Mouse (Mus musculus): ENCODE results near the gene Ppm1g. TPM values are rescaled to one million over a fixed set of nuclear protein-coding genes. Genes with fewer than 3 reads are reported as not detected.

Ppm1g gene
- polyA plus RNA-seq (2017; shearing (Covaris generic)): 57.5 TPM

GRCm38 (mm10) chr5:31220448-31221303, at the start of gene Ppm1g:
Gene Ppm1g (minus strand): TSS chr5:31220687.

DNA sequence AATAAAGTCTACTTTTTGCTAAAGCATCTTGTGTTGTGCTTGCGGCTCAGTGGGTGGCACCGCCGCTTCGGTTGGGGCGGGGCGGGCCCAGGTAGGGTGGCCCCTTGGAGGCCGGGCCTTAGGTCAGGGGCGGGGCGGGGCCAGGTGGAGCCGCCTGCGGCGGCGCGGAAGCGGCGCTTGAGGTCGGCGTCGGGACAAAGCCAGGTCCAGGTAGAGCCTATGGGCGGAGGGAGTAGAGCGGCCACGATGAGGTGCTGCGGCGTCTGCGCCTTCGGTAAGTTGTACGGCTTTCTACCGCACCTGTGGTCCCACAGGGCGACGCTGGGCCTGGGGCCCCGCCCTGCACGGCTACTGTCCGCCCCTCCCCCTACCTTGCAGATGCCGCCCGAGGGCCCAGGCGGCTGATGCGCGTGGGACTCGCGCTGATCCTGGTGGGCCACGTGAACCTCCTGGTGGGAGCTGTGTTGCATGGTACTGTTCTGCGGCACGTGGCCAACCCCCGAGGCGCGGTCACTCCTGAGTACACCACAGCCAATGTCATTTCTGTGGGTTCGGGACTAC, 31.1 kb upstream of the Ppm1g start, which contains the start of gene Krtcap3:
Krtcap3 (plus strand) TSS at position 151 of the 561 bp plus-strand sequence.

GRCm38 (mm10) chr5:31240637-31241521, 20.4 kb upstream of the Ppm1g start, which contains the start of the genes Nrbp1 and Gm9970:
Gene Nrbp1 (plus strand): TSS chr5:31240864.
Gene Gm9970 (minus strand): TSS chr5:31241232.

DNA sequence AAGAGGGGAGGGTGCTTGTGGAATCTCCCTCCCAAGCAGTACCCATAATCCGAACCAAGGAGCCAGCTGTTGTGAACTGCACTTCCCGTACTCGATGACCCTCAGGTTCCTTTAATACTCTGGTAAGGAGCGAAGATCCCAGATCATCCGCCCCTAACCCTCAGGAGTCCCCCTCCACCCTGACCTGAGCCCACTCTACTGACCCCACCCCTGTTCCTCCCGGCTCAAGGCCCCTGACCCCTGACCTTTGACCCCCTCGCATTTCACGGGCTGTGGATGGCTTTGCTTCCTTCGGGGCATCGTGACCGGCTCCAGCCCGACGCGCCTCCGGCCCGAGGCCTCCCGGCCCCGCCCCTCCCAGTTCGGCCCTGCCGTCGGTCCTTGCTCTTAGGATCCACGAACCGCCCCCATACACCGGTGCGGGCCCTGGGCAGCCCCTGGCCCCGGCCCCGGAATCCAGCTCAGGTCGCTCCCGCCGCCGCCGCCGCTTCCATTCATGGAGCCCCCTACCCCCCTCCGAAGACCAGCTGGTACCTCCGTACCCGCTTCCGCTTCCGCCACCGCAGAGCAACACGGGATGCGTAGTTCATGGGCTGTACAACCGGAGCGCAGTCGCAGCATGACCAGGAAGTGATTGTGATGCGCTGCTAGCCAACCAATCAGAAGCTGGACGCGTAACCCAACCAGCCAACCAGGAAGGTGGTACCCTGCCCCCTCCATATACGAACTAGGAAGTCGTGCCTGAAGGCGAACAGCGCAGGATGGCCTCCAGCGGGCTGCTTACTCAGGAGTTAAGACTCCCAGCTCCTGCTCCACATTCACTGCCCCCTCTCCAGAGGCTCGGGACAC, 18.5 kb downstream of the Ppm1g start, which contains the start of gene Zfp513:
Zfp513 (minus strand) TSS at position 562 of the 849 bp plus-strand sequence.

GRCm38 (mm10) chr5:31192939-31193630, 27.4 kb downstream of the Ppm1g start, which contains the start of the genes Snx17 and Eif2b4:
Gene Snx17 (plus strand): TSS chr5:31193227.
Gene Eif2b4 (minus strand): TSS chr5:31193430.

DNA sequence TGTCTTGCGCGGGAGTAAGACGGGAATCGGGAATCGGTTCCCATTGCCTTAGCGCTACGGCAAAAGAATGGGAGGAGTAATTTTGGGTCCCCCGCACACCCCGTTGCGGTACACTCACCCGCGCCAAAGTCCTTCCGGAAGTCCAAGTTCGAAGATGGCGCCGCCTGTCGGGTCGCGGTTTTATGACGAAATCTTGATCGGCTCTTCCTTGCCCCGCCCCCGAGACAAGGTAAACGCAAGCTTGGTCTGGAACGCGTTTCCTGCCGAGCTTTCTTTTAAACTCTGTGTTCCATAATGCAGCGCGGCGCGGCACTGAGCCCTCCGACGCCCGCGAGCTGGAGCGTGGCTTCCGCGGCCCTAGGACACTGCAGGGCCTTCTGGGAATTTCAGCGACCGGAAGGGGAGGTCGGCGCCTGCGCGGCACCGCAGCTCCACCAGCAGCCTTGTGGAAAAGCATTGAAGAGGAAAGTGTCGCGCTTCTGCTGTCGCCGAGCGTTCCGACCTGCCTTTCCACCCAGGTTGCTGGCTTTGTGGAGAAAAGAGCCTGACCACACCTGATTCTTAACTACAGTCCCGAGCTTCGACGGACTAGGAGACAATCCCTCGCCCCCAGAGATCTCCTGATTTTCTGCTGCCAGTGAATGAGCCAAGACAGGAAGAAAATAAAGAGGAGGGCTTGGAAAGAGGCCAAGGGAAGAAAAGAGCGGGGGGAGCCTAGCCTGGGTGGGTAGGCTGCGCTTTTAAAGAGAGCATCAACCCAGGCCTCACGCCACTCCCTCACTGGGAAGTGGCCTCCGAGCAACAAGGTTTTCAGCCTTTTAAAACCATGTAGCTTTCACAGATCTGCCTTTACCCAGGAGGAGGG, 40.5 kb downstream of the Ppm1g start, which contains the start of the genes Gm29609 and Gtf3c2:
Gm29609 (minus strand) TSS at position 146 of the 865 bp plus-strand sequence.
Gtf3c2 (minus strand) TSS at position 379 of the 865 bp plus-strand sequence.

GRCm38 (mm10) chr5:31154152-31154553, 66.3 kb downstream of the Ppm1g start, which contains the start of gene Mpv17:
Gene Mpv17 (minus strand): TSS chr5:31154251.

Other genes with a start within 250 kb of the Ppm1g start
- 91.2 TPM for gene Atraid, start 172.4 kb downstream of the Ppm1g start, polyA plus RNA-seq (2017; shearing (Covaris generic))
- gene Slc5a6, start 171.8 kb downstream of the Ppm1g start, polyA plus RNA-seq (2017; shearing (Covaris generic)): 10.9 TPM
- gene Cad, start 165.9 kb downstream of the Ppm1g start, polyA plus RNA-seq (2017; shearing (Covaris generic)): 29.7 TPM
- gene Dnajc5g, start 114.4 kb downstream of the Ppm1g start, polyA plus RNA-seq (2017; shearing (Covaris generic)): not detected
- 0.60 TPM for gene Slc30a3, start 112.5 kb downstream of the Ppm1g start, polyA plus RNA-seq (2017; shearing (Covaris generic))
- gene Trim54, start 104.0 kb downstream of the Ppm1g start, polyA plus RNA-seq (2017; shearing (Covaris generic)): not detected
- not detected for gene Ucn, start 81.9 kb downstream of the Ppm1g start, polyA plus RNA-seq (2017; shearing (Covaris generic))
- gene Mpv17, start 66.4 kb downstream of the Ppm1g start, polyA plus RNA-seq (2017; shearing (Covaris generic)): 48.8 TPM
- gene Gm29609, start 40.8 kb downstream of the Ppm1g start, polyA plus RNA-seq (2017; shearing (Covaris generic)): 2.1 TPM
- gene Gtf3c2, start 40.5 kb downstream of the Ppm1g start, polyA plus RNA-seq (2017; shearing (Covaris generic)): 106 TPM
- 135 TPM for gene Snx17, start 27.5 kb downstream of the Ppm1g start, polyA plus RNA-seq (2017; shearing (Covaris generic))
- gene Eif2b4, start 27.3 kb downstream of the Ppm1g start, polyA plus RNA-seq (2017; shearing (Covaris generic)): 73.7 TPM
- gene Zfp513, start 18.4 kb downstream of the Ppm1g start, polyA plus RNA-seq (2017; shearing (Covaris generic)): 27.9 TPM
- 188 TPM for gene Nrbp1, start 20.2 kb upstream of the Ppm1g start, polyA plus RNA-seq (2017; shearing (Covaris generic))
- not detected for gene Gm9970, start 20.5 kb upstream of the Ppm1g start, polyA plus RNA-seq (2017; shearing (Covaris generic))
- 37.1 TPM for gene Krtcap3, start 31.0 kb upstream of the Ppm1g start, polyA plus RNA-seq (2017; shearing (Covaris generic))
- 14.7 TPM for gene Ift172, start 70.4 kb upstream of the Ppm1g start, polyA plus RNA-seq (2017; shearing (Covaris generic))
- gene Fndc4, start 75.4 kb upstream of the Ppm1g start, polyA plus RNA-seq (2017; shearing (Covaris generic)): not detected
- gene Gckr, start 76.8 kb upstream of the Ppm1g start, polyA plus RNA-seq (2017; shearing (Covaris generic)): not detected
- 52.3 TPM for gene Zfp512, start 231.7 kb upstream of the Ppm1g start, polyA plus RNA-seq (2017; shearing (Covaris generic))

Measured in activated CD4-positive, CD25-positive, alpha-beta regulatory T cell, adult 9 weeks (primary cell).